Mouse (Mus musculus) CH12.LX (cell line): ENCODE results near the gene Fancc. TPM values are rescaled to one million over a fixed set of nuclear protein-coding genes. Genes with fewer than 3 reads are reported as not detected.

Experiments used
- DNase-seq: peaks from one replicate; pipeline ENCODE4 v3.0.0-alpha.2; 2013; ENCODE audit errors: extremely low read depth
- H3K27ac ChIP-seq: 2 replicates; pipeline ENCODE4 v1.5.1; 2012; ENCODE audit warnings: low read depth, mild to moderate bottlenecking, control low read depth, moderate library complexity; ENCODE audit not compliant: insufficient read depth
- H3K27me3 ChIP-seq: replicated peaks from 2 replicates; pipeline ENCODE3; 2012; ENCODE audit warnings: inconsistent platforms
- H3K36me3 ChIP-seq, 2 experiments: replicated peaks in 1 of 2; 2 replicates each; pipeline versions ENCODE3 to v1.6.1; 2012; ENCODE audit warnings: inconsistent platforms in 1 of 2, low read length in 1 of 2, mild to moderate bottlenecking in 1 of 2, mixed read lengths in 1 of 2, moderate library complexity in 1 of 2; ENCODE audit not compliant: control insufficient read depth in 1 of 2, insufficient read depth in 1 of 2
- H3K4me1 ChIP-seq, 2 experiments: 2 replicates each; pipeline ENCODE4 v1.6.1; 2012; ENCODE audit warnings: inconsistent platforms in 1 of 2, moderate library complexity in 1 of 2; ENCODE audit not compliant: insufficient read depth in 2 of 2, control insufficient read depth in 1 of 2
- H3K4me2 ChIP-seq: 2 replicates; pipeline ENCODE4 v1.6.1; 2012; ENCODE audit warnings: low read depth, mild to moderate bottlenecking, control low read depth; ENCODE audit not compliant: poor library complexity, insufficient read depth, severe bottlenecking
- H3K4me3 ChIP-seq, 3 experiments: fragments of 150-350 bp in 1 of 3; sonication (generic) in 1 of 3; replicated peaks in 1 of 3; 2 replicates each; pipeline versions ENCODE3 to v1.5.1; 2011 to 2012; ENCODE audit warnings: low read depth in 2 of 3, low read length in 2 of 3, mild to moderate bottlenecking in 2 of 3, moderate library complexity in 2 of 3, control low read depth in 1 of 3, improper control_type of control experiment in 1 of 3, inconsistent platforms in 1 of 3, mixed read lengths in 1 of 3; ENCODE audit not compliant: poor library complexity in 1 of 3
- H3K79me2 ChIP-seq: replicated peaks from 2 replicates; pipeline ENCODE4 v1.6.1; 2012; ENCODE audit warnings: mild to moderate bottlenecking, moderate library complexity; ENCODE audit not compliant: control insufficient read depth, poor library complexity, insufficient read depth, severe bottlenecking; ENCODE audit errors: extremely low read depth
- H3K9ac ChIP-seq: 2 replicates; pipeline ENCODE4 v1.6.1; 2012; ENCODE audit warnings: low read depth, mild to moderate bottlenecking, control low read depth, moderate library complexity; ENCODE audit not compliant: insufficient read depth
- H3K9me3 ChIP-seq: replicated peaks from 2 replicates; pipeline ENCODE3; 2012; ENCODE audit warnings: low read length, inconsistent platforms, mixed read lengths
- BHLHE40 ChIP-seq: IDR thresholded peaks from 2 replicates; pipeline ENCODE4 v1.6.1; 2011; ENCODE audit warnings: mild to moderate bottlenecking, low read depth, low read length, improper control_type of control experiment
- CHD1 ChIP-seq: IDR thresholded peaks from 2 replicates; pipeline ENCODE4 v1.6.1; 2012; ENCODE audit warnings: low read depth, low read length, improper control_type of control experiment, inconsistent platforms
- CHD2 ChIP-seq: IDR thresholded peaks from 2 replicates; pipeline ENCODE4 v1.6.1; 2011; ENCODE audit warnings: low read length, improper control_type of control experiment
- CTCF ChIP-seq, 2 experiments: IDR thresholded peaks in 1 of 2; conservative IDR thresholded peaks in 1 of 2; 2 replicates each; pipeline ENCODE4 v1.5.1; 2011 to 2012; ENCODE audit warnings: low read depth in 2 of 2, low read length in 2 of 2, improper control_type of control experiment in 1 of 2, inconsistent platforms in 1 of 2, mild to moderate bottlenecking in 1 of 2, moderate library complexity in 1 of 2
- E2F4 ChIP-seq: IDR thresholded peaks from 2 replicates; pipeline ENCODE4 v1.6.1; 2011; ENCODE audit warnings: low read depth, low read length, improper control_type of control experiment; ENCODE audit not compliant: insufficient replicate concordance
- GABPA ChIP-seq: IDR thresholded peaks from 2 replicates; pipeline ENCODE4 v1.6.1; 2012; ENCODE audit warnings: low read depth, low read length, improper control_type of control experiment, inconsistent platforms; ENCODE audit not compliant: insufficient replicate concordance
- IRF4 ChIP-seq: IDR thresholded peaks from 2 replicates; pipeline ENCODE4 v1.6.1; 2014; ENCODE audit warnings: low read depth, mild to moderate bottlenecking, inconsistent platforms, low read length, improper control_type of control experiment
- JUN ChIP-seq: IDR thresholded peaks from 2 replicates; pipeline ENCODE4 v1.6.1; 2011; ENCODE audit warnings: low read depth, mild to moderate bottlenecking, low read length, improper control_type of control experiment, moderate library complexity; ENCODE audit not compliant: insufficient read depth
- JUND ChIP-seq: conservative IDR thresholded peaks from 2 replicates; pipeline ENCODE4 v1.6.1; 2011; ENCODE audit warnings: low read depth, low read length, improper control_type of control experiment
- MAFK ChIP-seq: IDR thresholded peaks from 2 replicates; pipeline ENCODE4 v1.6.1; 2011; ENCODE audit warnings: low read length, improper control_type of control experiment; ENCODE audit not compliant: insufficient replicate concordance
- MAX ChIP-seq: IDR thresholded peaks from 2 replicates; pipeline ENCODE4 v1.6.1; 2011; ENCODE audit warnings: low read length, improper control_type of control experiment
- MEF2A ChIP-seq: IDR thresholded peaks from 2 replicates; pipeline ENCODE4 v1.6.1; 2014; ENCODE audit warnings: low read depth, mild to moderate bottlenecking, inconsistent platforms, low read length, improper control_type of control experiment, borderline replicate concordance
- MYC ChIP-seq: IDR thresholded peaks from 2 replicates; pipeline ENCODE4 v1.6.1; 2011; ENCODE audit warnings: low read depth, mild to moderate bottlenecking, improper control_type of control experiment, low read length
- NELFE ChIP-seq: IDR thresholded peaks from 2 replicates; pipeline ENCODE4 v1.6.1; 2011; ENCODE audit warnings: low read depth, low read length, improper control_type of control experiment
- NRF1 ChIP-seq: IDR thresholded peaks from 2 replicates; pipeline ENCODE4 v1.6.1; 2014; ENCODE audit warnings: low read depth, mild to moderate bottlenecking, inconsistent platforms, low read length, improper control_type of control experiment, moderate library complexity
- PAX5 ChIP-seq: IDR thresholded peaks from 2 replicates; pipeline ENCODE4 v1.6.1; 2012; ENCODE audit warnings: low read length, inconsistent platforms, mixed read lengths
- POLR2A ChIP-seq: IDR thresholded peaks from 2 replicates; pipeline ENCODE4 v1.6.1; 2011; ENCODE audit warnings: low read depth, mild to moderate bottlenecking, improper control_type of control experiment, low read length
- POLR2AphosphoS2 ChIP-seq: IDR thresholded peaks from 2 replicates; pipeline ENCODE4 v1.6.1; 2011; ENCODE audit warnings: low read depth, low read length, improper control_type of control experiment
- RAD21 ChIP-seq: IDR thresholded peaks from 2 replicates; pipeline ENCODE4 v1.6.1; 2011; ENCODE audit warnings: low read depth, mild to moderate bottlenecking, low read length, improper control_type of control experiment, moderate library complexity
- RCOR1 ChIP-seq: conservative IDR thresholded peaks from 2 replicates; pipeline ENCODE4 v1.6.1; 2012; ENCODE audit warnings: low read depth, mild to moderate bottlenecking, inconsistent platforms, low read length, improper control_type of control experiment
- SIN3A ChIP-seq: IDR thresholded peaks from 2 replicates; pipeline ENCODE4 v1.6.1; 2012; ENCODE audit warnings: low read length, improper control_type of control experiment, inconsistent platforms
- SMC3 ChIP-seq: IDR thresholded peaks from 2 replicates; pipeline ENCODE4 v1.6.1; 2011; ENCODE audit warnings: low read depth, low read length, improper control_type of control experiment
- TBP ChIP-seq: conservative IDR thresholded peaks from 2 replicates; pipeline ENCODE4 v1.6.1; 2011; ENCODE audit warnings: low read depth, low read length, improper control_type of control experiment
- TCF12 ChIP-seq: IDR thresholded peaks from 2 replicates; pipeline ENCODE4 v1.6.1; 2014; ENCODE audit warnings: low read depth, mild to moderate bottlenecking, inconsistent platforms, low read length, improper control_type of control experiment
- UBTF ChIP-seq: IDR thresholded peaks from 2 replicates; pipeline ENCODE4 v1.6.1; 2012; ENCODE audit warnings: low read depth, mild to moderate bottlenecking, inconsistent platforms, low read length, improper control_type of control experiment, moderate library complexity
- USF1 ChIP-seq: IDR thresholded peaks from 2 replicates; pipeline ENCODE4 v1.6.1; 2014; ENCODE audit warnings: low read depth, mild to moderate bottlenecking, inconsistent platforms, low read length, improper control_type of control experiment
- USF2 ChIP-seq: conservative IDR thresholded peaks from 2 replicates; pipeline ENCODE4 v1.6.1; 2011; ENCODE audit warnings: low read depth, low read length, improper control_type of control experiment
- ZC3H11A ChIP-seq: IDR thresholded peaks from 2 replicates; pipeline ENCODE4 v1.6.1; 2012; ENCODE audit warnings: low read depth, mild to moderate bottlenecking, inconsistent platforms, low read length, improper control_type of control experiment
- ZKSCAN1 ChIP-seq: IDR thresholded peaks from 2 replicates; pipeline ENCODE4 v1.6.1; 2012; ENCODE audit warnings: low read depth, inconsistent platforms, low read length, improper control_type of control experiment, borderline replicate concordance
- ZNF384 ChIP-seq: IDR thresholded peaks from 2 replicates; pipeline ENCODE4 v1.6.1; 2012; ENCODE audit warnings: low read depth, low read length, improper control_type of control experiment, inconsistent platforms
- dilution Hi-C: fragments of 300-500 bp; cut with MboI; formaldehyde crosslinking; loops from 2 replicates; pipeline ENCODE4 v1.14.3; 2020; ENCODE audit warnings: low sequenced_read_pairs; ENCODE audit not compliant: extremely low pct_unique_long_range_greater_than_20kb, extremely low pct_ligation_motif_present
- in situ Hi-C: fragments of 300-500 bp; cut with MboI; formaldehyde crosslinking; loops from 3 replicates; pipeline ENCODE4 v1.14.3; 2019; ENCODE audit warnings: low sequenced_read_pairs, low pct_ligation_motif_present, low pct_unique_long_range_greater_than_20kb, mixed read lengths
- polyA plus RNA-seq: library from polyadenylated mRNA; unstranded; fragments of >175 nt; gene quantifications from 2 replicates; pipeline ENCODE4 v1.2.1, GENCODE M21; 2012; ENCODE audit warnings: low read depth; ENCODE audit not compliant: insufficient read length
- total RNA-seq, 2 experiments: library from RNA; depleted of rRNA; stranded (reverse); fragments of 300-350 nt in 1 of 2; fragments of >200 nt in 1 of 2; gene quantifications; 2 replicates each; pipeline ENCODE4 v1.2.3; 2012 to 2014

Gene Fancc
- total and polyA plus RNA-seq, 3 experiments = 8.2 to 12.4 (median 8.7) TPM

DNA sequence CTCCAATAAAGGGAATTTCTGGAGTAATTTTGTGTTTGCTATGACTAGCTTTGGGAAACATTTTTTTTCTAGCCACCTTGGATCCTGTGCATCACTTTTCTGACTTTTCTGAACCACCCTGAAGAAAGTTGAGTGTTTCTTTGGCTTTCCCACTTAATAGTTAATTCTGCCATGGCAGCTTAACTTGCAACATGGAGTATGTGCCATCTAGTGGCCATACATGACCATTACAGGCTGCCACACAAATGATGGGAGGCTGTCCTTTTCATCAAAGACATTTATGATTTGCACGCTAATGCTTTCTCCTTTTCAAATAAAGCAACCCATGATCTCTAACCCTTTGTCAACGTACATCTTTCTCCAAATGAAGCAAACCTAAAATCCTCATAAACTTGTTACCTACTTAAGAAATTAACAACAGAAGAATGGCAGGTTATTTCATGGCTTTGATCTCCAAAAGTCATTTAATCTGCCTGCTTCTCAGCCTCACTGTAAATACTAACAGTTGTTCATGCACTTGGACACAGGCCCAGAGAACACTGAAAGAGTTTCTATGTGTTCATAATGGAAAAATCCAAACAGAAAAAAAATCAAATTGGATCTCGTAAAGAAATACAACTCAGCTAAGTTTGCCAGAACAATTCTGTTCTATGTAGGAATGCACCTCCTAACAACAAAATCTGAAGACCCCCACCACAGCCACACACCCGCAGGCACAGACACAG is 164.3 kb downstream of the Fancc start:
- Histone ChIP-seq H3K27ac (no peak overlapping the region), H3K9me3 (no peaks in the 10 kb centered on the region), H3K27me3 (no peaks in the 10 kb centered on the region), H3K4me3 (no peak overlapping the region), H3K79me2 (no peaks in the 10 kb centered on the region), H3K9ac (no peak overlapping the region), H3K36me3 (peaks cover 0 to 23% of the 10 kb centered on the region in 2 experiments), H3K4me1 (no peaks in the 10 kb centered on the region), H3K4me2 (no peak overlapping the region)
- peak; percentile 53 for DNase-seq
- dilution Hi-C loops (no loop called here), in situ Hi-C loops (loop anchor here (25.0 kb wide), 1 partner anchor 705 kb away; no protein-coding TSS in a partner anchor)
- TF ChIP-seq ZNF384 (0 out of 2 replicates have a peak, but pooled peaks have one; percentile 26), CTCF (conservative IDR thresholded peaks at IDR 0.05 in 1 of 2, IDR thresholded peaks at IDR 0.05 in 1 of 2; ENCODE audit: low read depth in 2 of 2, low read length in 2 of 2) (peak; percentile 96), CHD2 (no peak), USF2 (no peak), SMC3 (peak; percentile 97), TBP (no peak), PAX5 (no peak), MAX (0 out of 2 replicates have a peak, but pooled peaks have one; percentile 49), NRF1 (0 out of 2 replicates have a peak, but pooled peaks have one; percentile 12), RAD21 (peak; percentile 98), RCOR1 (no peak), TCF12 (no peak), MYC (0 out of 2 replicates have a peak, but pooled peaks have one; percentile 32), JUND (0 out of 2 replicates have a peak, but pooled peaks have one; percentile 21), ZC3H11A (peak; percentile 92), NELFE (peak; percentile 56; the same call in 1 of the 2 replicates), POLR2AphosphoS2 (no peak), MAFK (peak; percentile 61; the same call in 1 of the 2 replicates)

DNA sequence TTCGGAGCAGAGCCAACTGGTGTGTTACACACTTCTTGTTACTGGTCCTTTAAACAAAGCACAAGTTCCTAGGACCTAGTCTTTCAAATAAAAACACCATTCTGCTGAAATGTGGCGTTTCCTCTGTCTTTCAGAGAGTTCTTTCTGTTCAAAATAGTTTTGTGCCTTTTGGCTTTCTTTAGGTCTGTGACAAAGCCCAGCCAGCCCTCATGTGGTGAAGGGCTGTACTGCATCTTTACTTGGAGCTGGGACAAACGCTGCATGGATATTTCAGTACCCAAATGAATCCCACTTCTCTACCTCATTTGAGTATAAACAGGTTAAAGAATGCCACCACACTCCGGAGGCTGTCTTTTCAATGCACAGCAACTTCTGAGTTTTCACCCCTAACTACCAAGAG is 165.7 kb downstream of the Fancc start:
- H3K79me2 ChIP-seq = no peaks in the 10 kb centered on the region
- no peak overlapping the region for H3K27ac ChIP-seq
- no peaks in the 10 kb centered on the region for H3K27me3 ChIP-seq
- peaks cover 0 to 23% of the 10 kb centered on the region in 2 experiments for H3K36me3 ChIP-seq
- H3K4me2 ChIP-seq = no peak overlapping the region
- in situ Hi-C loops = loop anchor here (25.0 kb wide), 1 partner anchor 706 kb away; no protein-coding TSS in a partner anchor
- no peaks in the 10 kb centered on the region for H3K4me1 ChIP-seq
- H3K4me3 ChIP-seq = no peak overlapping the region
- dilution Hi-C loops = no loop called here
- no peak overlapping the region for H3K9ac ChIP-seq
- H3K9me3 ChIP-seq = no peaks in the 10 kb centered on the region
- peak; percentile 49 for DNase-seq
- TF ChIP-seq JUN = no peak
- TF ChIP-seq SMC3 = peak; percentile 87
- TF ChIP-seq ZNF384 = no peak
- no peak for TF ChIP-seq CHD2
- no peak for TF ChIP-seq USF1
- TF ChIP-seq TBP = no peak
- no peak for TF ChIP-seq SIN3A
- no peak for TF ChIP-seq IRF4
- TF ChIP-seq GABPA = no peak
- peak; percentile 48 to 82 for TF ChIP-seq CTCF (conservative IDR thresholded peaks at IDR 0.05 in 1 of 2, IDR thresholded peaks at IDR 0.05 in 1 of 2; ENCODE audit: low read depth in 2 of 2, low read length in 2 of 2)
- TF ChIP-seq UBTF = no peak
- TF ChIP-seq JUND = no peak
- no peak for TF ChIP-seq E2F4
- TF ChIP-seq BHLHE40 = no peak
- TF ChIP-seq POLR2A = no peak
- TF ChIP-seq ZKSCAN1 = no peak
- TF ChIP-seq CHD1 = no peak
- TF ChIP-seq NELFE = no peak
- TF ChIP-seq MEF2A = no peak
- no peak for TF ChIP-seq TCF12
- TF ChIP-seq POLR2AphosphoS2 = no peak
- no peak for TF ChIP-seq MAX
- TF ChIP-seq PAX5 = no peak
